Mouse (Mus musculus) embryonic facial prominence, embryonic 11.5 days (tissue): ENCODE data around the gene Vcam1. TPM values are rescaled to one million over a fixed set of nuclear protein-coding genes. Genes with fewer than 3 reads are reported as not detected.

Experiments used
- ATAC-seq: fragments of 200-750 bp; cut with Nextera tagmentation; replicated peaks from 2 replicates; pipeline ENCODE4 v1.8.0; 2017; ENCODE audit warnings: low read depth; ENCODE audit not compliant: insufficient number of reproducible peaks, low FRiP score, low TSS enrichment
- DNase-seq: peaks from one replicate; pipeline ENCODE4 v3.0.0-alpha.2; 2015; ENCODE audit warnings: low spot score
- H3K27ac ChIP-seq: fragments of 300-500 bp; sonication (generic); replicated peaks from 2 replicates; pipeline ENCODE4 v1.5.1; 2014; ENCODE audit warnings: mild to moderate bottlenecking, low read depth, low read length, control low read depth
- H3K27me3 ChIP-seq: fragments of 300-500 bp; sonication (generic); 2 replicates; pipeline ENCODE4 v1.6.1; 2014; ENCODE audit warnings: mild to moderate bottlenecking, low read length, moderate library complexity, mixed read lengths; ENCODE audit not compliant: control insufficient read depth, insufficient read depth
- H3K36me3 ChIP-seq: fragments of 300-500 bp; sonication (generic); replicated peaks from 2 replicates; pipeline ENCODE4 v1.6.1; 2014; ENCODE audit warnings: low read depth, mild to moderate bottlenecking, low read length, moderate library complexity, mixed read lengths; ENCODE audit not compliant: control insufficient read depth, insufficient read depth
- H3K4me1 ChIP-seq: fragments of 300-500 bp; sonication (generic); 2 replicates; pipeline ENCODE4 v1.6.1; 2014; ENCODE audit warnings: low read length, mixed read lengths; ENCODE audit not compliant: control insufficient read depth, insufficient read depth
- H3K4me2 ChIP-seq: fragments of 300-500 bp; sonication (generic); 2 replicates; pipeline ENCODE4 v1.6.1; 2014; ENCODE audit warnings: low read depth, mild to moderate bottlenecking, control low read depth, low read length, moderate library complexity
- H3K4me3 ChIP-seq: fragments of 300-500 bp; sonication (generic); 2 replicates; pipeline ENCODE4 v1.5.1; 2014; ENCODE audit warnings: low read depth, low read length, control low read depth
- H3K9ac ChIP-seq: fragments of 300-500 bp; sonication (generic); replicated peaks from 2 replicates; pipeline ENCODE4 v1.6.1; 2014; ENCODE audit warnings: mild to moderate bottlenecking, control low read depth, low read length
- H3K9me3 ChIP-seq: fragments of 300-500 bp; sonication (generic); replicated peaks from 2 replicates; pipeline ENCODE4 v1.6.1; 2016; ENCODE audit warnings: mild to moderate bottlenecking, low read length, inconsistent platforms, mixed read lengths; ENCODE audit not compliant: control insufficient read depth
- WGBS: fragments of 180-500 bp; shearing (Covaris S2); extraction: QIAGEN DNeasy Blood & Tissue Kit; methylation state at CpG from one replicate; pipeline ENCODE4 v1.1.7; 2014; 5-methylcytosine and 5-hydroxymethylcytosine counted together
- polyA plus RNA-seq: library from polyadenylated mRNA; unstranded; fragments of >200 nt; fragmentation: Nextera tagmentation; extraction: Ambion mirVana; gene quantifications from 2 replicates; pipeline ENCODE4 v1.2.1, GENCODE M21; 2014

Vcam1 gene
- polyA plus RNA-seq, 1 experiment from 2014 or later, result 75.4 TPM

DNA sequence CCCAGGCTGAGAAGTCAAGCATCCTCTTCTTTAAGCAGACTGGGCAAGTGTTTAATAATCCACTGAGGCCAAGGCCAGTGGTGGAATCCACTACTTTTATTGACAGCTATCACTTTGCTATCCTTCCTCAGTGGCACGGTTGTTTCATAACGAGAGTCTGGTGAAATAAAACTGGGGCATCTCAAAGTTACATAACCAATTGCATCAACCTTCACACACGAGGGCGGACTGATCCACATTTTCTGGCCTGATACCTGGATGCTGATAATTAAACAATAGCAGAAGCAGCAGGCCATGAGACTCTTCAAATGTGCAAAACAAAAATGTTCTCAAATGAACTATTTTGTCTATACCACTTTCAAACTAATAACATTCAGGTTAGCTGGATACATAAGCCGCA, 29.9 kb upstream of the Vcam1 start:
- Histone ChIP-seq H3K4me3 (no peak overlapping the region), H3K9me3 (no peaks in the 10 kb centered on the region), H3K36me3 (no peaks in the 10 kb centered on the region), H3K27me3 (no peaks in the 10 kb centered on the region), H3K27ac (no peak overlapping the region), H3K4me1 (no peaks in the 10 kb centered on the region), H3K9ac (no peak overlapping the region), H3K4me2 (no peak overlapping the region)
- 93% methylated on average over 5 of the region's 5 CpGs for WGBS
- no peak for DNase-seq
- no peak for ATAC-seq

DNA sequence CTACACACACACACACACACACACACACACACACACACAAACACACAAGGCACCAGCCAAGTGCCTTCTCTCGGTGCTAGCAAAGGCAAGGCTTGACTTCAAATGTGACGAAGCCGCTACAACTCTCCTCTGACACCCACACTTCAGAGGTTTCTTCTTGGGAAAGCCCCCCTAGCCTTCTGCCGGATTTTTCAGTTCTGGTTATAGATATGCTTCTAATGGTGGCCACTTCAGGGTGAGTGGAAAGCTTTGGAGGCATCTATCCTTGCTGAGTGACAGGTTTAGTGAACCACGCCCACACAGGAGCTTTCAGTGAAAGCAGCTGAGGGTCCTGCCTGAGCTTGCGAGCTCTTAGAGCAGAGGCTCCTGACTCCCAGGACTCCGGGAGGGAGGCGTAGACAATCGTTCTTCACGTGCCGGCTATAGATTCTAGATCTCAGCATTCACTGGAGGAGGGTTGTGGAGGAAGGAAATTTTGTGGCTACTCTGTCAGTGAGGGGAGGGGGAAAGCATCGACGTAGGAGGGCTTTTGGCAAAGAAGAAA, 28.0 kb upstream of the Vcam1 start:
- no peak overlapping the region for H3K9ac ChIP-seq
- H3K4me2 ChIP-seq, result no peak overlapping the region
- peak; percentile 12 for DNase-seq
- H3K4me3 ChIP-seq, result no peak overlapping the region
- H3K27ac ChIP-seq, result no peak overlapping the region
- H3K4me1 ChIP-seq, result no peaks in the 10 kb centered on the region
- H3K27me3 ChIP-seq, result no peaks in the 10 kb centered on the region
- H3K36me3 ChIP-seq, result no peaks in the 10 kb centered on the region
- WGBS, result 75% methylated on average over 13 of the region's 13 CpGs
- no peak for ATAC-seq
- no peaks in the 10 kb centered on the region for H3K9me3 ChIP-seq

DNA sequence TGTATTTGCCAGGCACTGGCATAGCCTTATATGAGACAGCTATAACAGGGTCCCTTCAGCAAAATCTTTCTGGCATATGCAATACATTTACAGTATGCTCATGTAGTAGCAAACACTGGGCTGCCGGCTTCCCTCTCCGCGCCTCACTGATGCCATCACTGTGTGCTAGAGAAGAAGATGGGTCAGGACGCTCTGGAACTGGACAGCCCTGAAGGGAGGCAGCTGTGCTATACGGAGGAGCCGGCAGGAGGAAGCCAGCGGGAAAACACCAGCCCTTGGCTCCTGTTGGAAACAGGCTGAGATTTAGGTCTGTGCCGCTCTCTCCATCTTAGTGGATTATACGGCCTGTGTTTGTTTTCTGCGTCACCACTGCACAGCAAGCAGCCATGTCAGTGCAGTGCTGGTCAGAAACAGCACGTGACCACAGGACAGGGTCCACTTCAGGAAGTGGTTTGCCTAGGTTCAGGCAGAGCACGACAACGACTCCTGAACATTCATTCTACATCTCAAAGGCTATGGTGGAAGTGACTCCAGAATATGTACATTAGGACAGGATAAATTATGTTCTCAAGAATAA, 20.7 kb upstream of the Vcam1 start:
- no peak for ATAC-seq
- H3K9ac ChIP-seq, result no peak overlapping the region
- no peak overlapping the region for H3K4me2 ChIP-seq
- no peaks in the 10 kb centered on the region for H3K9me3 ChIP-seq
- H3K4me1 ChIP-seq, result no peaks in the 10 kb centered on the region
- H3K27me3 ChIP-seq, result no peaks in the 10 kb centered on the region
- H3K27ac ChIP-seq, result no peak overlapping the region
- no peak overlapping the region for H3K4me3 ChIP-seq
- H3K36me3 ChIP-seq, result no peaks in the 10 kb centered on the region
- 90% methylated on average over 13 of the region's 13 CpGs for WGBS
- DNase-seq, result no peak

DNA sequence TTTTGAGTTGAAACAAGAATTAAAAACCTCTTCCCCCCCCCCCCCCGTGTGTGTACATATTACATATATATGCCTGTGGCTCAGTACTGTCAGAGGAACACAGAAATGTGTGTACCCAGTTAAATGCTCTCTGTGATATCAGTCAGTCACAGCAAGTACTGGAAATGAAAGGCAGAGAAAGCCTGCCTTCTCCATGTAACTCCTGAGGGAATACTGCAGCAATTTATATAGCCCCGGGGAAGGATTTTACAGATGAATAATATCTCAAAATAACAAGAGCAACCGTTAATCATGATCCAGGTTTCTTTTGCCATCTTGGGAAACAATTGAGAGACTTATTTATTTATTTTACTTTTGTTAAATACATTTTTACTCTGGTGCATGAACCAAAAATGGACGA, 19.6 kb upstream of the Vcam1 start:
- ATAC-seq, result no peak
- 67% methylated on average over 4 of the region's 4 CpGs for WGBS
- DNase-seq, result no peak

DNA sequence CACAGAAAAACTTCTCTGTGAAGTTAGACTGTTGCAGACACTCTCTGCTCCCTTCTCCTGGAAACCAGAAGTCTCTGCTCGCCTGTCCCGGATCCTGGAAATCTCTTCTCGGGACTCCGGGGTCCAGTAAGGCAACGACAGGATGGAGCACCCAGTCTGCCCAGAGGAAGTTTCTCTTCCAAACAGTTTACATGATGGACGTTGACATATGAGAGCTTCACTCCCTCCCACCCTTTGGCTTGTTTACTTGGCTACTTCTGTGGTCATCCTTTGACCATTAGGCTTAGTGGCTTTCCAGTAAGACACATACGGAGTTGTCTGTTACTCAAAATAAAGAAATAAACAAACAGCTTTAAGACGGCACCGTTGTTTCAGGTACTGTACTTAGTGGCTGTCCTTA, 19.2 kb upstream of the Vcam1 start:
- ATAC-seq (no peak), DNase-seq (no peak)
- Histone ChIP-seq H3K9ac (no peak overlapping the region), H3K27ac (no peak overlapping the region), H3K27me3 (no peaks in the 10 kb centered on the region), H3K4me1 (no peaks in the 10 kb centered on the region), H3K36me3 (no peaks in the 10 kb centered on the region), H3K4me3 (no peak overlapping the region), H3K4me2 (no peak overlapping the region), H3K9me3 (no peaks in the 10 kb centered on the region)
- WGBS, result 72% methylated on average over 9 of the region's 9 CpGs

More for the DNA sequence above, 19.6 kb upstream of the Vcam1 start:
- Histone ChIP-seq H3K4me3 (no peak overlapping the region), H3K4me1 (no peaks in the 10 kb centered on the region), H3K27me3 (no peaks in the 10 kb centered on the region), H3K9me3 (no peaks in the 10 kb centered on the region), H3K4me2 (no peak overlapping the region), H3K27ac (no peak overlapping the region), H3K36me3 (no peaks in the 10 kb centered on the region), H3K9ac (no peak overlapping the region)

DNA sequence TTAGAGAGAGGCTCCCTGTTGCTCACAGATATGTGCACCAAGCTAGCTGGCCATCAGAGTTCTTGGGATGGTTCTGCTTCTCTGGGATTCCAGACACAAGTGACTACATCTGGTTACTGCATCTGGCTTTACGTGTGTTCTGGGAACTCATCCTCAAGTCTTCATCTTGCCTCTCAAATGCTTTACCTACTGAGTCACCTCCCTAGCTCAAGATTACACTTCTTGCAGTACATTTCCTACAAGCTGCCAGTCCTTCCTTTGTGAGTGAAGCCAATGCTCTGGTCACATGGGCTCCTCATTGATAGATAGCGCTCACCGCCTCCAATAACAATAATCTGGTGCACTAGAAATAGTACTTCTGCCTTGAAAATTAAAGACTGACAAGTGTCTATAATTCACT, 11.7 kb upstream of the Vcam1 start:
- no peaks in the 10 kb centered on the region for H3K4me1 ChIP-seq
- no peaks in the 10 kb centered on the region for H3K27me3 ChIP-seq
- no peak overlapping the region for H3K4me3 ChIP-seq
- no peaks in the 10 kb centered on the region for H3K9me3 ChIP-seq
- no peak overlapping the region for H3K9ac ChIP-seq
- no peak overlapping the region for H3K4me2 ChIP-seq
- no peak overlapping the region for H3K27ac ChIP-seq
- no peak for ATAC-seq
- WGBS, result 91% methylated on average over 3 of the region's 3 CpGs
- no peaks in the 10 kb centered on the region for H3K36me3 ChIP-seq
- no peak for DNase-seq

DNA sequence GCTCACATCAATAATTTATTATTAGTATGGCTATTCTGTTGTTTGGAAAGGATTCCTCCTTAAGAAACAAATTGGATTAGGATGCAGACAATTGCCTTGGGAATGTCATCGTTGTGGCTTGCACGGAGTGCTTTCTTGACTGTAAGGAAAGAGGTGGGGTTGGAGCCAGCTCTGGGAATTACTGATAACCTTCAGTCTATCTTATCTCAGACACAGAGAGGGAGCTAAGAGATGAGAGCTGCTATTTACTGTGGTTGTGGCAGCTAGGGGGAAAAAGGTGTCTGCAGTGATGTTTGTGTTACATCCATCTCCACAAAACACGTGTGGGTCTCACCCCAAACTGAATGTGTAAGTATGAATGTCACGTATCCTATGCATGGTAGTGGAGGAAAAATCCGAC, 9.5 kb upstream of the Vcam1 start:
- 83% methylated on average over 5 of the region's 5 CpGs for WGBS
- Histone ChIP-seq H3K4me2 (no peak overlapping the region), H3K4me3 (no peak overlapping the region), H3K36me3 (no peaks in the 10 kb centered on the region), H3K4me1 (no peaks in the 10 kb centered on the region), H3K27me3 (no peaks in the 10 kb centered on the region), H3K27ac (no peak overlapping the region), H3K9me3 (no peaks in the 10 kb centered on the region), H3K9ac (no peak overlapping the region)
- ATAC-seq (no peak), DNase-seq (no peak)

DNA sequence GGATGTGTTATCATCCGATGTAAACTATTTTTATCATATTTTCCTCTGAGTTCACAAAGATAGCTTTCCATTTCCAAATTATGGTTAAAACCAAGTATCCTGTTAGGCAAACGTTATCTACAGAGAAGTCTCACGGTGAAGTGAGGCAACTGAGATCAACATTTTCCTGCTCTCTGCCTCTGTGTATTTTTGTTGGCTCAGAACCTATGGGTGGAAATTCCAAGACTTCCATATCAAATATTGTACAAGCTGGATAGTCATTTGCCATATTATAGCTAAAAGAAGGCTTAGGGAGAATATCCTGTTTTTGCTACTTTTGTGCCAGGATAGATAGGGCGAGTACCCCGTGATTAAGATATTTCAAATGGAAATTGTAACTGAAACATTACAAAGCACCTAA, 8.6 kb upstream of the Vcam1 start:
- Histone ChIP-seq H3K36me3 (no peaks in the 10 kb centered on the region), H3K4me2 (no peak overlapping the region), H3K9me3 (no peaks in the 10 kb centered on the region), H3K9ac (no peak overlapping the region), H3K27me3 (no peaks in the 10 kb centered on the region), H3K4me3 (no peak overlapping the region), H3K27ac (no peak overlapping the region), H3K4me1 (no peaks in the 10 kb centered on the region)
- 85% methylated on average over 5 of the region's 5 CpGs for WGBS
- no peak for DNase-seq
- ATAC-seq, result no peak
